Mouse (Mus musculus) hindlimb bud, embryonic 11.5 days (tissue): ENCODE results near the gene Enpp1.

Experiments
- DNase-seq: peaks from one replicate; pipeline ENCODE4 v3.0.0-alpha.2; 2012; ENCODE audit warnings: low read depth, low spot score; ENCODE audit errors: extremely low spot score

The Enpp1 gene

GRCm38 (mm10) chr10:24711480-24712366, at the start of gene Enpp1:
Gene Enpp1, minus strand, starts transcription at chr10:24712159.
- no peak for DNase-seq

DNA sequence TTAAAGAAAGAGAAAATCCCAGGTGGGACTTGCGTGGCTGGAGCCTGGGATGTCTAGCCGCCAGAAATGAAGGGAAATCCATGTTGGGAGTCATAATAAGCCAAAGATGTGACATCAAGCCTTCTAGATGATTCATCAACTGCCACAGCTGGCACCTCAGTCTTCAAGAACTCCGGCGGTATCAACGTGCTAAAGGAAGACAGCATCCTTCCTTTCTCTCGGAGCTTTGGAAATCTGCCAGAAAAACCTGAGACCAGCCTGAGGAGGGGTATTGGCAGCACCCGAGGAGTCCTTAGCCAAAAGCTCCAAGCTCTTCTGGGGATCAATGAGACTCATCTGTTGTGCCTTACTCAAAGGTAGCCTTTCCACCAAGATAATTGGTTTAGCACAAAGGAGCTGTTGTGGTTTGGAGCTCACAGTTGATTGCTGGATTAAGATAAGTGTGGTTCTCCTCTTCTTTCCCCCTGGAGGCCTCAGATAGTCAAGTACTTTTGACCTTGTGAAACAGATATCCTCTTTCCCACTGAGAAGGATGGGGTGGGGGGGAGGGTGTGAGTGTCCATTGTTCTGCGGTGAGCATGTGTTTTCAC, 46.5 kb upstream of the Enpp1 start:
- DNase-seq, result no peak

GRCm38 (mm10) chr10:24754874-24755540, 43.0 kb upstream of the Enpp1 start:
- DNase-seq, result no peak

DNA sequence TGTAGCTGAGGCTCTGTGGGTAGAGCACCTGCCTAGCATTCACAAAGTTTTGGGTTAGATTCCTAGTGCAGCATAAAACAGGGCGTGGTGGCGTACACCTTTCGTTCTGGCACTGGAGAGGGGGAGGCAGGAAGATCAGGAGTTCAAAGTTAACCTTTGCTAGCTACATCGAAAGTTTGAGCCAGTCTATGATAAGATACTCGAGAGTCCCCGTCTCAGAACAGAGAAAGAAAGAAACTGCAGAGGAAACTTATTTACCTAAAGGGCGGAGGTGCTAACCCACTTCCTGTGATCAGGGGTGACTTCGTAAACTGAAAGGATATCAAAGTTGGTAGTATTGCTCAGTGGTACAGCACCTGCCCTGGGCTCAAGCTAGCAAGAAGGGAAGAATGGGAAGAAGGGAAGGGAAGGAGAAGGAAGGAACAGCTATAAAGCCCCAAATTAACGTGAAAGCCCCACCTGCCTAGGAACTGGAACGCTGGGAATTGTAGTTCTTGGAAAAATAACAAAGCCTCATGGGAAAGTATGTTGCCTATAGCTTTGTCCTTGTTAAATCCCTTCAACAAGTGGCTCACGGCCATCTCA, 42.4 kb upstream of the Enpp1 start:
- no peak for DNase-seq

GRCm38 (mm10) chr10:24753536-24754250, 41.7 kb upstream of the Enpp1 start:
- no peak for DNase-seq

DNA sequence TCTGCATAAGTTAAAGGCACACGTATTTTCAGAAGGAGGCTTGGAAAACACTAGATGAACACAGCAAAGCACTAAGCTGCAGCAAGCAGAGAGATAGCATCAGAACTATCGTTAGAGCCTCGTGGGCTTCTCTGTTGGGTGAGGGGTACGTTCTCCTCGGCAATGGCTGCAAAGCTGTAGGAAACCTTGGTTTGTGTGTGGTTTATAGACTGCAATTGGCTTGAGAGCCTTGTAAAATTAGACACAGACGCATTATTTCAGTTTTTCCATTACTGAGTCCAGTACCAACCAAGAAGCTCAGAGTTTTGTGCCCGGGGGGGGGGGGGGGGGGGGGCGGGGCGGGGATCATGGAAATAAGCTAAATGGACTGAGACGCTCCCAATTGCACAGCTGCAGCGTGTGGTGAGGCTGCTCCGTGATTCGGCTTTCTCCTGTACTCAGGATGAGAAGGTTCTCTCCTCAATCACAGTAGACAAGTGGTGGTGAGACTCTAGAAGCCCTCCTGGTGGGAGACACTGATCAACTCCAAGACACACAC, 31.1 kb upstream of the Enpp1 start:
- no peak for DNase-seq

DNA sequence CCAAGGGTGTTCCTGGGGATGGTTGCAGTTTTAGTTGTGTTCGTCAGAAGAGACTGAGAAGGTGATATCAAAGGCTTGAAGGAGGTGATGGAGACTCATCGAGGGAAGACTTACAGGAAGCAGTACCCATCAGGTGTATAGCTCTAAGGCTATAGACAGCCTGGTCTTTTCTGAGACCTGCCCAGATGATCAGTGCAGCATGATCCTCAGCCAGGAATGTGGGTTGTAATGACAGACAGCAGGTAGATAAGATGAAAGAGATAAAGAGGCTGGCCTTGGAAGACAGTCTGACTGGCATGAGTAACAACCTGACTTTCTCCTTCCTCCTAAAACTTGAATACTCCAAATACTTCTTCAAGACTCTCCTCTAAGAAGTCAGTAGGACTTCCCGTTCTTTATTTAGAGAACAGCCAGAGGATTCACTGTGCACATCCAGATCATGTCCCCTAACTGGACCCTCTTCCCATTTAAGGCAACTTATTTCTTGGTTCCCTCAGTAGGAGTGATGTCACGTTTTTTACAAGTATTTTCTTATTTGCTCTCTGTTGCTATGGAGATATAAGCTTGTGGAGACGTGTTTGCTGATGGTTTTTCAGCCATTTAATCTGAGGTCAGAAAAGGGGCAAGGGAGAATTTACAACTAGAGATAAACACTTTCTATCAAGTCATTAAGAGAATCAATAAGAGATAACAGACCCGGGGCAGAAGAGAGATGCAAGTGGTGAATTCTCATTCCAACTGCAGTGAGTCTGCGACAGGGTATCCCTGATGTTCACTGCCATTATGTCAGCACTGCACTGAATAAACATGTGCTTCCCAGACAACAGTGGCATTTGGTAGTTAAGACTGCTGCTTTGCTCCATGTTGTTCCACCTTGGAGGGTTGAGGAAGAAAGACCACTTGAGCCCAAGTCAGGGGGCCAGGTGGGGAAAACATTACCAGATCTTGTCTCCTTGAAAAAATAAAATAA, 29.6 kb upstream of the Enpp1 start:
- DNase-seq, result no peak

GRCm38 (mm10) chr10:24739171-24739570, 27.2 kb upstream of the Enpp1 start:
- DNase-seq, result no peak

GRCm38 (mm10) chr10:24738456-24738855, 26.5 kb upstream of the Enpp1 start:
- DNase-seq, result no peak

- no peak for DNase-seq
Observed at GRCm38 (mm10) chr10:24735027-24735777, 23.2 kb upstream of the Enpp1 start.

DNA sequence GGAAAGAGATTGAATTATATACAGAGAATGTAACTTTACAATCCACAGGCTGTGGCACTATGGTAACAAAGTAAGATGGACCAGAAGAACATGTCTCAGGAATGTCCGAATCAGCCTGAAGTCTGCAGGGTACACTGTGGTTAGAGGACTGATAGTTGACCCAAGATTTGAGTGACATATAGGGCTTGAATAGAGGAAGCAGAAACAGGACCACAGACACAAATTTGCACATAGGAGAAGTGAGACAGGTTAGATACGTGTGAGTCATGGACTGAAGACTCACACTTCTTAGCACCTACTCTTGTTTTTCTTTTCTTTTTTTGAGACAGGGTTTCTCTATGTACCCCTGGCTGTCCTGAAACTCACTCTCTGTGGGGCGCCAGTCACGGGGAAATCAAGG, 15.5 kb upstream of the Enpp1 start:
- no peak for DNase-seq

DNA sequence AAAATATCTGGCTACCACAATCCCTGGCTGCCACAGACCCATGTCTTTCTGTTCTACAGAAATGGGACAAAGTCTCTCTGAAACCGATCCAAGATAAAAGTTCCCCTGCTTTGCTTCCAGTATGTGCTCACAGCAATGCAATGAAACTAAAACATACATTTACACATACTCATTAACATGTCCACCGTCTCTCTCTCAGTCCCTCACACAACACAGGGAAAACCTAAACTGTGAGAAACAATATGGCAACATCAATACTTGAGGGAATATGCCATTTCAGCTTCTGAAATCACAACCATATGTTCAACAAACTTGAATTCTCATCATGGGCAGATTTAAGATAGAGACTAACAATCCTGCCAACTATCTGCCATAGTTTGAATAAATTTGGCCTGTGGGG, 13.2 kb upstream of the Enpp1 start:
- DNase-seq, result no peak

- no peak for DNase-seq
Observed at GRCm38 (mm10) chr10:24721841-24722240, 9.9 kb upstream of the Enpp1 start.

DNA sequence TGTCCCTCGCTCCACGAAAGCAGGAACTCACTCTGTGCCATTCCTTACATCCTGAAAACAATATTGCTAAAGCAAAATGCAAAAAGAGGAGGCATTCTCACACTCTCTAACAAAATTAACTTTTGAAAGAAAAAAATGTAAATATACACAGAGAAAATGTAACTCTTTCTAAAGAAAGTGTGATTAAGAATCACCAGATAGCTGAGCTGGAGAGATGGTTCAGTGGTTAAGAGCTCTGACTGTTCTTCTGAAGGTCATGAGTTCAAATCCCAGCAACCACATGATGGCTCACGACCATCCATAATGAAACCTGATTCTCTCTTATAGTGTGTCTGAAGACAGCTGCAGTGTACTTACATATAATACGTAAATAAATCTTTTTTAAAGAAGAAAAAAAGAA, 7.4 kb upstream of the Enpp1 start:
- no peak for DNase-seq

DNA sequence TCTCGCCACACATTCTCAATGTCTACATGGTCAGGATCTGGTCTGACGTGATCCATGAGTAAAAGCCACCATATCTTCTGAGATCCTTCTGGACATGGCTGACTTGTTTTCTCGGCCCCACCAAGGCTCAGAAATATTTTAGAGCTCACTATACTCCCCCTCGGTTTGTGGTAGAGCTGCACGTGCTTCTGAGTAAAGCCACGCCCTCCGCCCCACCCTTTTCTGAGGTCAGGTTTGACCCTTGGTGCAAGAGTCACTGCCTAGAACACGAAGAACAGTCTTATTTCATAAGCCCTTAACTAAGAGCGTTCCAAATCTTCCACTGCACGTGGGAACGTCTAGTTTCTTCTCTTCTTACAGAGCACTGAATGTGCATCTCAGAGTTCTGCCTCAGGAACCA, 6.8 kb upstream of the Enpp1 start:
- DNase-seq, result no peak

GRCm38 (mm10) chr10:24718058-24718457, 6.1 kb upstream of the Enpp1 start:
- DNase-seq, result no peak

GRCm38 (mm10) chr10:24716232-24716631, 4.3 kb upstream of the Enpp1 start:
- no peak for DNase-seq

- DNase-seq, result no peak
Observed at GRCm38 (mm10) chr10:24712901-24713300, 942 bp upstream of the Enpp1 start.

- DNase-seq, result no peak
Observed at GRCm38 (mm10) chr10:24712367-24712761, 405 bp upstream of the Enpp1 start.
